Mouse (Mus musculus) heart, embryonic 14.5 days (tissue): ENCODE measurements around the gene Morn1. TPM values are rescaled to one million over a fixed set of nuclear protein-coding genes. Genes with fewer than 3 reads are reported as not detected.

Experiments used
- ATAC-seq: fragments of 200-750 bp; cut with Nextera tagmentation; 2 replicates; pipeline ENCODE4 v1.8.0; 2017; ENCODE audit warnings: low read depth, moderate TSS enrichment; ENCODE audit not compliant: insufficient number of reproducible peaks, insufficient read depth, low FRiP score
- H3K27ac ChIP-seq, 2 experiments: fragments of 200-500 bp in 1 of 2; fragments of 300-500 bp in 1 of 2; sonication (generic) in 1 of 2; replicated peaks in 1 of 2; 2 replicates each; pipeline ENCODE4 v1.5.1; 2012 to 2014; ENCODE audit warnings: low read depth in 2 of 2, low read length in 2 of 2, control low read depth in 1 of 2, mild to moderate bottlenecking in 1 of 2, mixed read lengths in 1 of 2; ENCODE audit not compliant: control insufficient read depth in 1 of 2, insufficient read depth in 1 of 2
- H3K27me3 ChIP-seq: fragments of 300-500 bp; sonication (generic); 2 replicates; pipeline ENCODE4 v1.6.1; 2014; ENCODE audit warnings: mild to moderate bottlenecking, low read length, control low read depth; ENCODE audit not compliant: control insufficient read depth, insufficient read depth
- H3K36me3 ChIP-seq: fragments of 300-500 bp; sonication (generic); 2 replicates; pipeline ENCODE4 v1.6.1; 2014; ENCODE audit warnings: mild to moderate bottlenecking, control low read depth, low read length, mixed read lengths; ENCODE audit not compliant: control insufficient read depth, insufficient read depth
- H3K4me1 ChIP-seq, 2 experiments: fragments of 200-500 bp in 1 of 2; fragments of 300-500 bp in 1 of 2; sonication (generic) in 1 of 2; 2 replicates each; pipeline ENCODE4 v1.6.1; 2012 to 2014; ENCODE audit warnings: low read length in 2 of 2, control low read depth in 1 of 2, mixed read lengths in 1 of 2; ENCODE audit not compliant: control insufficient read depth in 2 of 2, insufficient read depth in 2 of 2
- H3K4me2 ChIP-seq: fragments of 300-500 bp; sonication (generic); 2 replicates; pipeline ENCODE4 v1.6.1; 2014; ENCODE audit warnings: mild to moderate bottlenecking, low read length
- H3K4me3 ChIP-seq, 2 experiments: fragments of 200-500 bp in 1 of 2; fragments of 300-500 bp in 1 of 2; sonication (generic) in 1 of 2; 2 replicates each; pipeline ENCODE4 v1.5.1; 2012 to 2014; ENCODE audit warnings: low read length in 2 of 2, mild to moderate bottlenecking in 2 of 2, control low read depth in 1 of 2, low read depth in 1 of 2, moderate library complexity in 1 of 2; ENCODE audit not compliant: control insufficient read depth in 1 of 2, insufficient read depth in 1 of 2
- H3K9ac ChIP-seq: fragments of 300-500 bp; sonication (generic); 2 replicates; pipeline ENCODE4 v1.6.1; 2014; ENCODE audit warnings: mild to moderate bottlenecking, low read length
- H3K9me3 ChIP-seq: fragments of 300-500 bp; sonication (generic); 2 replicates; pipeline ENCODE4 v1.6.1; 2016; ENCODE audit warnings: low read length, control low read depth; ENCODE audit not compliant: control insufficient read depth
- WGBS: fragments of 180-500 bp; shearing (Covaris S2); extraction: QIAGEN DNeasy Blood & Tissue Kit; methylation state at CpG from one replicate; pipeline ENCODE4 v1.1.7; 2014; 5-methylcytosine and 5-hydroxymethylcytosine counted together
- polyA plus RNA-seq: library from polyadenylated mRNA; unstranded; fragments of >200 nt; fragmentation: Nextera tagmentation; extraction: Ambion mirVana; gene quantifications from 2 replicates; pipeline ENCODE4 v1.2.1, GENCODE M21; 2014

Gene Morn1
- polyA plus RNA-seq, 1 experiment from 2014 or later, result 2.5 TPM

DNA sequence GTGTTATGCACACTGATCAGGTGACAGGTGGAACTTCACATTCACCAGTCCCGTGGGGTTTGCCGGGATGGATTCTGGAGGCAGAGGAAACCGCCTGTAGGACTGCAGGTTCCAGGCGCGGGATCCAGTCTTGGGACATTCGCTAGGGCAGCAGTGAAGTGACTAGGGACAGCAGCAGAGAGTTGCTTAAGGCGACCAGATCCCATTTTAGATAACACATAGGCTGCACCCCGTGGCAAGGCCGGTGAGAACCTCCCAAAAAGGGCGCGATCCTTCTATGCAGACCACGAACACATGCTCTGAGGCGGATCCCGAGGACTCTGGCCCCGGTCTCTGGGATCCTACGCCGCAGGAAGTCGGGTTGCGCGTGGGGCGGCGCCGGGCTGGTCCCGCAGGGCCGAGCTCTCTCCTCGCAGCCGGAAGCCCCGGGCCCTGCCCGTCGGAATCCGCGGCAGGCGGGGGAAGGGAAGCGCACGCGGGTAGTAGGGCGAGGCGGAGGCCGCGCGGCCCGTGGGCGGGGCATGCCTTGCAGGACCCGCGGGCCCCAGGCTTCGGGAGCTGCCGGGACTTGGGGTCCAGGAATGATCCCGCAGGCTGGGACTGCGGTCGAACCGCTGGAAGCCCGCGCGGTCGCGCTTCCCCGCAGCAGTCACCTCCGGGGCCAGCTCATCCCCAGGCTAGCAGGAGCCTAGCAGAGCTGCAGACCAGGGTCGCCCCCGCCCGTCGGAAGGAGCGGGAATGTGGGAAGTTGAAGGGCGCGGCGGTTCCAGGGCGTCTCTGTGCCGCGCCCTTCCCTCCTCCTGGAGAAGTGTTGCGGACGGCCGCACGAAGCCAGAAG is 64.1 kb downstream of the Morn1 start:
- H3K4me3 ChIP-seq, result peak overlapping the region; percentile 42 to 53
- H3K4me2 ChIP-seq, result peak overlapping the region; percentile 89
- H3K4me1 ChIP-seq, result peaks cover 27 to 37% of the 10 kb centered on the region in 2 experiments
- ATAC-seq, result peak; percentile 80
- 4% methylated on average over 67 of the region's 73 CpGs for WGBS
- H3K36me3 ChIP-seq, result peaks cover 19% of the 10 kb centered on the region
- no peaks in the 10 kb centered on the region for H3K9me3 ChIP-seq
- peak overlapping the region; percentile 65 to 78 for H3K27ac ChIP-seq
- H3K27me3 ChIP-seq, result no peaks in the 10 kb centered on the region
- H3K9ac ChIP-seq, result peak overlapping the region; percentile 77

DNA sequence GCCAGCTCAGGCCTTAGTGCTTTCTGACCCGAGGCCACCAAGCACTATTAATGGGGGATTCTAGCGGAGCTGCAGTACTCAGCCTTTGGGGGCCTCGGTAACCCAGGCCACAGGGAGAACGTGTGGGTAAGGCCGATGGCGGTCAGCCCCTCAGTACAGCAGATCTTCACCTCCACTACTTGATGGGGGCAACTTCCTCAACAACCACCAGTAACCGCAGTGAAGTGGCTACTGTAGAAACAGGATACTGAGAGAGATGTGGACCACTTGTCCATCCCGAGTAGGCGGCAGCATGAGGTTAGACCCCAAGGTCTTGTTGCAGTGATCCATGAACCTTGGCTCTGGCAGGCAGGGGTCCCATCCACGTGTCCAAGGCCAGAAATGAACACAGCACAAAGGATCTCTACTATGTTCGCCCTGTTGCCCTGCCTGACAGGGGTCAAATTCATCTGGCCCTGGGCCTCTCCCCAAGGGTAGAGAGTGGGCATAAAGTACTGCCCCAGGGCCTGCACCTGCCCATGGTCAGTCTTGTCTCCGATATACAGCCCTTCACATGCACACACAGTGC is 64.9 kb downstream of the Morn1 start:
- peak overlapping the region; percentile 9 to 78 for H3K27ac ChIP-seq
- H3K4me2 ChIP-seq, result peak overlapping the region; percentile 89
- peaks cover 27 to 32% of the 10 kb centered on the region in 2 experiments for H3K4me1 ChIP-seq
- H3K27me3 ChIP-seq, result no peaks in the 10 kb centered on the region
- WGBS, result 38% methylated on average over 12 of the region's 12 CpGs
- peak overlapping the region; percentile 77 for H3K9ac ChIP-seq
- no peaks in the 10 kb centered on the region for H3K9me3 ChIP-seq
- no peak for ATAC-seq
- H3K36me3 ChIP-seq, result peaks cover 27% of the 10 kb centered on the region
- peak overlapping the region; percentile 42 to 53 for H3K4me3 ChIP-seq

DNA sequence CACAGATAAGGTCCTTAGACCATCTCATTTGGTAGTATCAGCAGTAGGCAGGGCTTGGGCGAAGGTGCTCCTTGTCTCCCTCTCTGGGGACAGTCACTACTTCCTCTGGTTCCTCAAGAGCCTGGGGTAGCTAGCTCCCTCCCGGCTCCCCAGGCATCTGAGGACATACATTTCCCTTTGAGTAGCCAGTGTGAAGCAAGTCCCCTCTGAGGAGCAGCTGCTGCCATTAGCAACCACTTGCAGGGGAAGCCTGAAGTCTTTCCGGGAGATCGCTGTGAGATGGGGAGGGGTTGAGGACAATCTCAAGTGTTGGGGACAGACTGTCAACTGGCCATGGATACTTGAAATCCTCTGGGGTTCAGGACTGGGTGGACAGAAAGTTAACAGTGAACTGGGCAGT is 65.5 kb downstream of the Morn1 start:
- no peak overlapping the region for H3K9ac ChIP-seq
- peaks cover 33% of the 10 kb centered on the region for H3K36me3 ChIP-seq
- WGBS, result 25% methylated on average over 4 of the region's 4 CpGs
- H3K9me3 ChIP-seq, result no peaks in the 10 kb centered on the region
- no peak overlapping the region for H3K4me3 ChIP-seq
- peak overlapping the region; percentile 89; the same call in 1 of the 2 replicates for H3K4me2 ChIP-seq
- ATAC-seq, result no peak
- H3K27me3 ChIP-seq, result no peaks in the 10 kb centered on the region
- H3K27ac ChIP-seq, result no peak overlapping the region; a peak in 1 of 4 replicates
- peaks cover 27 to 29% of the 10 kb centered on the region in 2 experiments for H3K4me1 ChIP-seq

DNA sequence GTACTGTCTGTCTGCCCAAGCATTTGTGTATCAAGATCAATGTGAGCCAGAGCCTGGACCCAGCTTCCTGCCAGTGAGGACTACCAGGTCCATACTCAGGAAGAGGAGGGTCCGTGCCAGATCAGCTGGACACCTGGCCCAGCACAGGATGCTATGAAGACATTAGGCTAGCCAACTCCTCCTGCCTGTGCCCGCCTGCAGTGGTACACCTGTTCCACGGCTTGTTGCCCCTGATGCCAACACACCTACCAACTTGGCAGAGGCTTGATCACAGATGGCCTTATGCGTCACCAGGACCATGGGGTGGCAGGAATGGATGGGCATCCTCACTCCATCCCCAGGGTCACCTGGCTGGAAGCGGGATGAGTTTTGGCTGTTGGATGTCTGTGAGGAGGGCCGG is 66.1 kb downstream of the Morn1 start:
- ATAC-seq, result no peak
- 90% methylated on average over 6 of the region's 6 CpGs for WGBS
- Histone ChIP-seq H3K9me3 (no peaks in the 10 kb centered on the region), H3K27me3 (no peaks in the 10 kb centered on the region), H3K9ac (no peak overlapping the region), H3K27ac (no peak overlapping the region), H3K4me2 (no peak overlapping the region), H3K4me3 (no peak overlapping the region), H3K4me1 (peaks cover 27 to 29% of the 10 kb centered on the region in 2 experiments), H3K36me3 (peaks cover 39% of the 10 kb centered on the region)

DNA sequence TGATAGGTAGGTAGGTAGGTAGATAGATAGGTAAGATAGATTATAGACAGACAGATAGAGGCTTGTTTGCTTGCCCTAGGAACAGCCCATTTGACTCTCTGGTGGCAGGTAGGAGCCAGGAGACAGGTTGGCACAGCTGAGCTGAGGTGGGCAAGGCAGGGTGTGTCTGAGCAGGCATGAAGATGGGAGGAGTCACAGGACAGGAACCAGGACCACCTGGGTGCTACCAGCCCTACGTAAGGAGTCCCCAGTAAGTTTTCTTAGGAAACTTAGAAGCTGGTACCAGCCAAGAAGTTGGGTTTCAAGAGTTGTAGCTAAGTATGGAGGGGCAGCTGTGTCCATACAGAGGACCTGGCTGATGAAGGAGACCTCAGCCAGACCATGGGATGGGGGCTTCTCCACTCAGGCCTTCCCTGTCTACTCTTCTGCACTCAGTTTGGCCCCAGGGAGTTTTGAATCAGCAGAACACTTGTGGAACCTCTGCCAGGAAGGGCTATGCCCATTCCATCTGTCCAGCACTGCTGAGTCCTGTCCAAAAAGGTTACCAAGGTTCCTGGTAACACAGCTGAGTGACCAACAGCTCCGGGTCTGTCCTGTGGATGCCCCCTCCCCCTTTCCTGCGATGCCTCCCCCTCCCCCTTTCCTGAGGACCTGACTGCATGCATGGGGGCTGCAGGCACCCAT is 67.2 kb downstream of the Morn1 start:
- ATAC-seq, result no peak
- WGBS, result 69% methylated on average over 3 of the region's 3 CpGs

DNA sequence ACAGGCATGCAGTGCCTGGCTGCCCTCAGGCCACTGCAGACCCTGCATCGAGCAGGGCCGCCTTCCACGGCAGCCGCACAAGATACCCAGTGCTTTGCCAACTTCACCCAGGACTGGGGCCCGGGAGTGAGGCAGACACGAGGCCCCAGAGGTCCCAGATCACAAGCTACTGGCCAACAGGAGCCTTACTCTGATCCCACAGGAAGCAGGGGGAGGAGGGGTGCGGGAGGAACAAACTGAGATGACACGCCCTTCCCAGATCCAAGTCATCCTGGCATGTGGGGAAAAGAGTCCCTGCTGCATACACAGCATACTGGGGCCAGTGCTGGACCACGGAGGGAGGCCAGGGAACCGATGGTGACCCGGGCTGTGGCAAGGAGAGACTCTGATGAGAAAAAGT is 68.6 kb downstream of the Morn1 start:
- H3K9ac ChIP-seq, result no peak overlapping the region
- H3K9me3 ChIP-seq, result no peaks in the 10 kb centered on the region
- H3K4me3 ChIP-seq, result no peak overlapping the region
- 59% methylated on average over 11 of the region's 11 CpGs for WGBS
- ATAC-seq, result no peak
- peaks cover 24 to 25% of the 10 kb centered on the region in 2 experiments for H3K4me1 ChIP-seq
- no peaks in the 10 kb centered on the region for H3K27me3 ChIP-seq
- no peak overlapping the region for H3K4me2 ChIP-seq
- H3K36me3 ChIP-seq, result peaks cover 64% of the 10 kb centered on the region
- no peak overlapping the region for H3K27ac ChIP-seq

More for the DNA sequence above, 67.2 kb downstream of the Morn1 start:
- no peak overlapping the region for H3K27ac ChIP-seq
- no peaks in the 10 kb centered on the region for H3K9me3 ChIP-seq
- no peak overlapping the region for H3K4me2 ChIP-seq
- H3K27me3 ChIP-seq, result no peaks in the 10 kb centered on the region
- H3K9ac ChIP-seq, result no peak overlapping the region
- H3K36me3 ChIP-seq, result peaks cover 49% of the 10 kb centered on the region
- peaks cover 27 to 29% of the 10 kb centered on the region in 2 experiments for H3K4me1 ChIP-seq
- no peak overlapping the region for H3K4me3 ChIP-seq

DNA sequence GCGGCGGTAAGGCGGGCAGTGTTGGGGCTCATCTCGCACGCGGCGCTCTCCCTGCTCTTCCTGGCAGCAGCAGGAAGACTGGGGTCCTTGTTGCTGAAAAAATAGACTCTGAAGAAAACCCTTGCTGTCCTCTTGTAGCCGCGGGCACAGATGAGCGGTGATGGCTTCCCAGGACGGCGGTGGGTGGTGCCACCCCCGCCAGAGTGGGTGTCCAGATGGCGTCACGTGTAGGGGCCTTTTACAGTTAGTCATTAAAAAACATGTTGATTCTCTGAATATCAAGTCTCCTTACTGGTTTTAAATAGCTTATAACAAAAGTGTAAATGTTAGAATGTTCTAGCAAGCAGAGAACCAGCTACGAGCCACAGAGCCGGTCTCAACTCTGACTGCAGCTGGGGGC is 70.4 kb downstream of the Morn1 start:
- Histone ChIP-seq H3K9ac (no peak overlapping the region), H3K4me2 (no peak overlapping the region), H3K4me1 (peaks cover 20 to 22% of the 10 kb centered on the region in 2 experiments), H3K36me3 (peaks cover 68% of the 10 kb centered on the region), H3K27me3 (no peaks in the 10 kb centered on the region), H3K27ac (no peak overlapping the region), H3K9me3 (no peaks in the 10 kb centered on the region), H3K4me3 (no peak overlapping the region)
- no peak for ATAC-seq
- WGBS, result 92% methylated on average over 17 of the region's 17 CpGs
